Mouse (Mus musculus) ES-Bruce4 (cell line): ENCODE data around the gene Ltc4s.

Source experiments
- CTCF ChIP-seq: IDR thresholded peaks from one replicate; pipeline ENCODE4 v1.8.1; 2011; ENCODE audit warnings: low read depth, low read length
- EP300 ChIP-seq: IDR thresholded peaks from 2 replicates; pipeline ENCODE4 v1.6.1; 2011; ENCODE audit warnings: low read depth, low read length; ENCODE audit not compliant: insufficient read depth

GRCm38 (mm10) chr11:50215633-50216032, 22.8 kb downstream of the Ltc4s start:
- no peak for TF ChIP-seq CTCF
- TF ChIP-seq EP300 = no peak
